Mouse (Mus musculus): ENCODE results near the gene Trappc3l. TPM values are rescaled to one million over a fixed set of nuclear protein-coding genes. Genes with fewer than 3 reads are reported as not detected.
"Not testable (repeated sequence)": the region's sequence is repeated elsewhere in the genome, so short reads cannot be mapped to it uniquely, and the experiment has no call there.

The Trappc3l gene
- polyA plus RNA-seq (2014; fragmentation: Nextera tagmentation; extraction: Ambion mirVana), result not detected in 2 replicates

DNA sequence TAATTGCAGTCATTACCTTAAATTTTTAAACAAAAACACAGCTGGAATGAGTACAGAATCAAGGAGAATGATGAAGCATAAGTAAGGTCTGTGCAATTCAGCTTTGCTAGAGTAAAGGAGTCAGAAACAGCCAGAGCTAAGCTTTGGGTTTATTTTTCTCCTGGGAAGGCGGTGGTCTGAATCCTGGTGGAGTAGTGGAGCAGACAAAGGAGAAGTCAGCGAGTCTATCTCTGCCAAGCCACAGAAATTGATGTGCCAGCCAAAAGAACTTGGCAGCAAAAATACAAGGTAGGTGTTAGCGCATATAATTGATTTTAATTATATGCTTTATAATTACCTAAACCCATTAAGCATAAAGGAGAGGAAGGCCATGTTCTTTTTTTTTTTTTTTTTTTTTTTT, at the start of gene Trappc3l:
Gene Trappc3l, plus strand, starts transcription at position 197 of the 400 bp plus-strand sequence.
- H3K9ac ChIP-seq (ENCODE audit: low read length), result no peak within 1 kb of the TSS
- H3K36me3 ChIP-seq (ENCODE audit: control insufficient read depth, insufficient read depth, low read length), result no peaks in the 10 kb centered on the region
- 76% methylated on average over 3 of the region's 3 CpGs for WGBS
- H3K4me3 ChIP-seq (ENCODE audit: low read depth, low read length), result no peak within 1 kb of the TSS
- H3K4me1 ChIP-seq (ENCODE audit: control insufficient read depth, insufficient read depth, low read length), result no peaks in the 10 kb centered on the region
- H3K27ac ChIP-seq (replicated peaks; ENCODE audit: low read depth, low read length), result no peak within 1 kb of the TSS
- no peak within 1 kb of the TSS for H3K4me2 ChIP-seq (ENCODE audit: low read depth, severe bottlenecking)
- H3K27me3 ChIP-seq (ENCODE audit: control insufficient read depth, insufficient read depth, low read length), result no peaks in the 10 kb centered on the region
- ATAC-seq (ENCODE audit: insufficient number of reproducible peaks, low FRiP score, low TSS enrichment, low read depth) (no peak), DNase-seq (ENCODE audit: low spot score) (no peak)
- H3K9me3 ChIP-seq (ENCODE audit: control insufficient read depth, low read length), result no peaks in the 10 kb centered on the region

DNA sequence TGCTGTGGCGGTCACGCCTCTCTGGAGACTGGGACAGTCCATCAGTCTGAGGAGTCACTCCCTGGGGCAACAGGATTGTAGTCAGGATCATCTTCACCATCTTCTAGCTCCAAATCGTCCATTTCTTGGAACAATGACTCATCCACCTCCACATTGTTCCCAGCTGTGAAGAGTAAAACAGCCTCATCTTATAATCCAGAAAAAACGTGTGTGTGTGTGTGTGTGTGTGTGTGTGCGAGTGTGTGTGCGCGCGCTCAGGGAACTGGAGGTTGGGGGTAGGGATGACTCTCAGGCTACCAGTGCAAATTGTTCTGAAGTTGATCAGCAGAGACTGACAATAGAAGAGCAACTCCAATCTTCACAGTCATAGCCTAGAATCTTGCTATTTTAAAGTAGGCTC, 40.7 kb upstream of the Trappc3l start:
- H3K4me1 ChIP-seq (ENCODE audit: control insufficient read depth, insufficient read depth, low read length); ATAC-seq (ENCODE audit: insufficient number of reproducible peaks, low FRiP score, low TSS enrichment, low read depth); H3K36me3 ChIP-seq (ENCODE audit: control insufficient read depth, insufficient read depth, low read length); H3K9ac ChIP-seq (ENCODE audit: low read length); H3K4me2 ChIP-seq (ENCODE audit: low read depth, severe bottlenecking); DNase-seq (ENCODE audit: low spot score); H3K27me3 ChIP-seq (ENCODE audit: control insufficient read depth, insufficient read depth, low read length); H3K9me3 ChIP-seq (ENCODE audit: control insufficient read depth, low read length); H3K27ac ChIP-seq (replicated peaks; ENCODE audit: low read depth, low read length); H3K4me3 ChIP-seq (ENCODE audit: low read depth, low read length): not testable (repeated sequence)
- WGBS, result 92% methylated on average over 6 of the region's 8 CpGs

DNA sequence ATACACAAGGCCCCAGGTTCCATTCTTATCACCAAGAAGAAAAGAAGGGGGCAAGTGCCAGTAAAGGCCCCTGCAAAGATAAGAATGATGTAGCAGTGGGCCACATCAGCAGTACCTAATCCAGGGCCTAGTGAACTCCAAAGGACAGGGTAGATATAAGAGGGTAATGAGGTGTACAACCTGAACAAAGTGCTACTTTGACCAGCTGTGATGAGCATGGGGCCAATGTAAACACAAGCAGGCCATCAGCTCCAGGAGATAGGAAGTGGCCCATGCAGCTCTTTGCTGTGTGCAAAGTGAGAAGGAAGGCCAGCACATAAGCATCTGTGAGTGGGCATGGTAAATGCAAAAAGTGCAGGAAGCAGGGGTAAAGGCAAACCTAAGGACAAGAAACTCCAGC, 39.0 kb upstream of the Trappc3l start:
- H3K9me3 ChIP-seq (ENCODE audit: control insufficient read depth, low read length), result no peaks in the 10 kb centered on the region
- H3K36me3 ChIP-seq (ENCODE audit: control insufficient read depth, insufficient read depth, low read length), result peaks cover 9% of the 10 kb centered on the region; the same call in 1 of the 2 replicates
- H3K27ac ChIP-seq (replicated peaks; ENCODE audit: low read depth, low read length), result no peak overlapping the region
- no peak overlapping the region for H3K9ac ChIP-seq (ENCODE audit: low read length)
- DNase-seq (ENCODE audit: low spot score) (no peak), ATAC-seq (ENCODE audit: insufficient number of reproducible peaks, low FRiP score, low TSS enrichment, low read depth) (no peak)
- H3K4me1 ChIP-seq (ENCODE audit: control insufficient read depth, insufficient read depth, low read length), result no peaks in the 10 kb centered on the region
- H3K4me3 ChIP-seq (ENCODE audit: low read depth, low read length), result no peak overlapping the region
- H3K4me2 ChIP-seq (ENCODE audit: low read depth, severe bottlenecking), result no peak overlapping the region
- H3K27me3 ChIP-seq (ENCODE audit: control insufficient read depth, insufficient read depth, low read length), result no peaks in the 10 kb centered on the region

DNA sequence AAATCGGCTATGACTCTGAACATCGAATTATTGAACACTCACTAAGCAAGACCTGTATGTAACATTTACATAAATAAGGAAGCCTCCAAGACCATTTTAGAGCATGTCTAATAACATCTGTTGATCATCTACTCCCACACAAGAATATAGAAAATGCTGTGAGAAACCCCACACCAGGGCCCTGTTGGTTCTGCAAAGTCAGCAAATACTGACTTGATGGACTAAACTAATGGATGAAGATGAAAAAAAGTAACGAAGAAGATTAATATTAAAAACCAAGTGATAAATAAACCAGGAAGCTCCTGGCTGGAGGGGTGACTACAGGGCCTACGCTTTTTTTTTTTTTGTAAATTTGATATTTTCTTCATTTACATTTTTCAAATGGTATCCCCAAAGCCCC, 24.8 kb upstream of the Trappc3l start:
- DNase-seq (ENCODE audit: low spot score) (no peak), ATAC-seq (ENCODE audit: insufficient number of reproducible peaks, low FRiP score, low TSS enrichment, low read depth) (no peak)
- Histone ChIP-seq H3K9me3 (ENCODE audit: control insufficient read depth, low read length) (no peaks in the 10 kb centered on the region), H3K4me2 (ENCODE audit: low read depth, severe bottlenecking) (no peak overlapping the region), H3K27ac (replicated peaks; ENCODE audit: low read depth, low read length) (no peak overlapping the region), H3K4me3 (ENCODE audit: low read depth, low read length) (no peak overlapping the region), H3K9ac (ENCODE audit: low read length) (no peak overlapping the region), H3K27me3 (ENCODE audit: control insufficient read depth, insufficient read depth, low read length) (no peaks in the 10 kb centered on the region), H3K36me3 (ENCODE audit: control insufficient read depth, insufficient read depth, low read length) (no peaks in the 10 kb centered on the region), H3K4me1 (ENCODE audit: control insufficient read depth, insufficient read depth, low read length) (no peaks in the 10 kb centered on the region)
- 95% methylated on average over 4 of the region's 4 CpGs for WGBS

DNA sequence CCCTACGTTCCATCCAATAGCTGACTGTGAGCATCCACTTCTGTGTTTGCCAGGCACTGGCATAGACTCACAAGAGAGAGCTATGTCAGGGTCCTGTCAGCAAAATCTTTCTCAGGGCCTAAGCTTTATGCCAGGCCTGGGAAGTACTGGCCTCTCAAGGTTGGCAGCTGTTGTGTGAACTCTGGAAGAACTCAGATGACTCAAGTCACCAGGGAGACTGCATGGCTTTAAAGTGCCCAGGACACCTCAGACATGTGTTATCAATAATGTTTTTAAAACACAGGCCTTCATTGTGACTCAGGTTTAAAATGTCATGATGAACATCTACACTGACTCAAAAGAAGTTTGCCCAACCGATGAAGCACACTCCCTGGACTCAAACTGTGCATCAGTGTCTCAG, 24.2 kb upstream of the Trappc3l start:
- Histone ChIP-seq H3K9ac (ENCODE audit: low read length) (no peak overlapping the region), H3K4me1 (ENCODE audit: control insufficient read depth, insufficient read depth, low read length) (peaks cover 3% of the 10 kb centered on the region), H3K27ac (replicated peaks; ENCODE audit: low read depth, low read length) (no peak overlapping the region), H3K4me3 (ENCODE audit: low read depth, low read length) (no peak overlapping the region), H3K4me2 (ENCODE audit: low read depth, severe bottlenecking) (no peak overlapping the region), H3K36me3 (ENCODE audit: control insufficient read depth, insufficient read depth, low read length) (no peaks in the 10 kb centered on the region), H3K9me3 (ENCODE audit: control insufficient read depth, low read length) (no peaks in the 10 kb centered on the region), H3K27me3 (ENCODE audit: control insufficient read depth, insufficient read depth, low read length) (no peaks in the 10 kb centered on the region)
- no peak for DNase-seq (ENCODE audit: low spot score)
- WGBS, result 81% methylated on average over 2 of the region's 2 CpGs
- no peak for ATAC-seq (ENCODE audit: insufficient number of reproducible peaks, low FRiP score, low TSS enrichment, low read depth)

DNA sequence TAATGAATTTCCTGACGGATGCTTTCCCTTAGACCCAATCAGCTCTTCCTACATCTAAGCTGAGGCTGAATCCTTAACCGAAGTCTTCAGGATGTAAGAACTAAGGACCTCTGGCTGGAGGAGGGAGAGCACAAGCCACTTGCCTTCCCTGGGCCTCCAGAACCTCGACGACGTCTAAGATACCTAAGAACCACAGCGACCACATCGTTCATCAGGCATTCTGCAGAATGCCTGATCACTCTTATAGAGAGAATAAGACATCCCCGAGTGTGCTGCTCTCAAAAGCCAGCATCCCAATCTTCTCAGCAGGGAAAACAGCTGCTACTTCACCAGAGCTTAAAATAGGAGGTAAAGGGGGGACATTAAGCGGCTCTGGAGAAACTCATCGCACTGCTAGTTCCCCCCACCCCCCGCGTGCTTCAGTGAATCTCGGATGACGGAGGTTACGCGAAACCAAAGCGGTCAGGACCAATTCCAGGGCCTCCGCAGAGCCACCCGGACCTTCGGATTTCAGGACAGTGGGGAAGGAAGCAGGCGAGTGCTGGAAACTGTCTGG, 18.6 kb upstream of the Trappc3l start:
- peak; percentile 41 for DNase-seq (ENCODE audit: low spot score)
- Histone ChIP-seq H3K4me1 (ENCODE audit: control insufficient read depth, insufficient read depth, low read length) (peaks cover 9% of the 10 kb centered on the region), H3K27ac (replicated peaks; ENCODE audit: low read depth, low read length) (peak overlapping the region; percentile 82), H3K36me3 (ENCODE audit: control insufficient read depth, insufficient read depth, low read length) (no peaks in the 10 kb centered on the region), H3K9ac (ENCODE audit: low read length) (peak overlapping the region; percentile 89), H3K4me3 (ENCODE audit: low read depth, low read length) (peak overlapping the region; percentile 84), H3K4me2 (ENCODE audit: low read depth, severe bottlenecking) (peak overlapping the region; percentile 63), H3K9me3 (ENCODE audit: control insufficient read depth, low read length) (no peaks in the 10 kb centered on the region), H3K27me3 (ENCODE audit: control insufficient read depth, insufficient read depth, low read length) (no peaks in the 10 kb centered on the region)
- WGBS, result under 1% methylated on average over 21 of the region's 21 CpGs
- ATAC-seq (ENCODE audit: insufficient number of reproducible peaks, low FRiP score, low TSS enrichment, low read depth), result no peak

DNA sequence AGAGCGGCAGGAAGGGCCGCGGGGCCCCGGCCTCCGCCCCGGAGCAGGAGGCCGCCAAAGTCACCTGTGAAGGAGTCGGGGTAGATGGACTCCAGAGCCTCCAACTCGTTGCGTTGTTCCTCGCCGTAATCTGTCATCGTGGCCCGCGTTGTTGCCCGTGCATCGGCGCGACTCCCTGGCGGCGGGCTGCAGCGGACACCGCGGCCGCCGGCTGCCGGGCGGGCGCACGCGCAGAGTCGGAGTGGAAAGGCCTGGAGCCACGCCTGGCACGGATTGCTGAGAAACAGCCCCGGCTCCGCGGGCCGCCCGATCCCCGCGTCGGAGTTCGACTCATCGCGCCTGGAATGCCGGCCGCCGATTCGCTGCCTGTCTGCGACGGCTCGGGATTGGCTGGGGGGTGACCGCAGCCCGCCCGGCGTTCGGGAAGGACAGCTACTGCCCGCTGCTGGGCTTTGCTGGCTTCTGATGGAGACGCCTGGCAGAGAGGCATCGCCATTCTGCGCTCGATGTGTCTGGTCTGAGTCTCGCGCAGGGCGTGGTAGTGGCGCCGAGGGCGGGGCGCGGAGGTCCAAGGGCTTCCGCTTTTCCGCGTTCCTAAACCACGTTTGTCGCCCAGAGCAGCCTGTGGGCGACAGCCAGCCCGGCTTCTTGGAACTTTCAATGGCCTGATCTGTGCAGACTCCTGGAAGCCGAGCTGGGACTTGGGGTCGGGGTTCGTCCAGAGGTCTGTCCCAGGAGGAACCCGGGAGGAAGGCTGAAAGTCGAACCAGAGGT, 17.9 kb upstream of the Trappc3l start, which contains the start of gene Rwdd1:
Gene Rwdd1, minus strand, starts transcription at position 323 of the 774 bp plus-strand sequence.
- peak; percentile 100 for ATAC-seq (ENCODE audit: insufficient number of reproducible peaks, low FRiP score, low TSS enrichment, low read depth)
- H3K4me1 ChIP-seq (ENCODE audit: control insufficient read depth, insufficient read depth, low read length), result peaks cover 9% of the 10 kb centered on the region
- WGBS, result under 1% methylated on average over 82 of the region's 82 CpGs
- no peaks in the 10 kb centered on the region for H3K27me3 ChIP-seq (ENCODE audit: control insufficient read depth, insufficient read depth, low read length)
- H3K9me3 ChIP-seq (ENCODE audit: control insufficient read depth, low read length), result no peaks in the 10 kb centered on the region
- H3K4me2 ChIP-seq (ENCODE audit: low read depth, severe bottlenecking), result peak within 1 kb of the TSS; percentile 63
- DNase-seq (ENCODE audit: low spot score), result peak; percentile 98
- H3K4me3 ChIP-seq (ENCODE audit: low read depth, low read length), result peak within 1 kb of the TSS; percentile 84
- peak within 1 kb of the TSS; percentile 89 for H3K9ac ChIP-seq (ENCODE audit: low read length)
- H3K27ac ChIP-seq (replicated peaks; ENCODE audit: low read depth, low read length), result peak within 1 kb of the TSS; percentile 82
- no peaks in the 10 kb centered on the region for H3K36me3 ChIP-seq (ENCODE audit: control insufficient read depth, insufficient read depth, low read length)

DNA sequence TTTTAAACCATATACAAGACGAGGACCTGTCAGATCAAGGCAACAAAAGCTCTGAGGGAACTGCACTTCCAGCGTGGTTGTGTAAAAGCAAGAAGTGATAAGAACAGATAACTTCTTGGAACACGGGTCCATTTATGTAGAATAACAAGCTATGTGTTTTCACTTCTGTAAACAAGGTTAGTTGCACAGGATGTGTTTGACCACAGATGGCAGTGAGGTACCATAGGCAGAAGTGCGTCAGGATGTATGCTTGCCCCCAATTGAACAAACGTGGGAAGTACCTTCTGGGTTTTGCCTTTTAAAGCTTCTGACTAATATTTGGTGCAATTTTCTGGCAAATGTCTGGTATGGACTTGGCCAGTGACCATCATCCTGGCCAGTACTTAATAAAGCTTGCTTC, 7.1 kb upstream of the Trappc3l start:
- no peaks in the 10 kb centered on the region for H3K36me3 ChIP-seq (ENCODE audit: control insufficient read depth, insufficient read depth, low read length)
- no peaks in the 10 kb centered on the region for H3K4me1 ChIP-seq (ENCODE audit: control insufficient read depth, insufficient read depth, low read length)
- no peak overlapping the region for H3K4me3 ChIP-seq (ENCODE audit: low read depth, low read length)
- no peak overlapping the region for H3K27ac ChIP-seq (replicated peaks; ENCODE audit: low read depth, low read length)
- DNase-seq (ENCODE audit: low spot score) (no peak), ATAC-seq (ENCODE audit: insufficient number of reproducible peaks, low FRiP score, low TSS enrichment, low read depth) (no peak)
- no peak overlapping the region for H3K9ac ChIP-seq (ENCODE audit: low read length)
- no peak overlapping the region for H3K4me2 ChIP-seq (ENCODE audit: low read depth, severe bottlenecking)
- no peaks in the 10 kb centered on the region for H3K9me3 ChIP-seq (ENCODE audit: control insufficient read depth, low read length)
- no peaks in the 10 kb centered on the region for H3K27me3 ChIP-seq (ENCODE audit: control insufficient read depth, insufficient read depth, low read length)
- WGBS, result 81% methylated on average over 5 of the region's 5 CpGs

All from limb, embryonic 11.5 days (tissue).